In the genomic region with DNA sequence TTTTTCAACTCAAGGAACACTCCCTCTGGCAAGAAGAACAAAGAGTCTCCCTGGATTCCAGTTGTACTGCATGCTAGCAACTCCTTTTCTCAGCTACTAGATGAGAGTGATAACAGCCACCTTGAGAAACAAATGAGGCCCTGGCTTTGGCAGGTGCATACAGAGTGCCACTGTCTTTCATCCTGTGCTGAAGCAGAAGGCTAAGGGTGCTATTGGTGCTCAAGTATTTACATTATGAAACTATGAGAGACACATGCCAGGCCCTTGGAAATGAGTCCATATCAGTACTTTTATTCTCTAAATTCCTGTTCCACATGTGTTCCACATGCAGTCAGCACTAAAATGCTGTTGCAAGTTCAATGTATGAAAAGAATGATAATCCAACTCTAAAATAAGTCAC, we compare ENCODE assay signal across 23 mouse cellular contexts.
DNase-seq lines count a peak whose midpoint lies in the region; ATAC-seq and TF ChIP-seq lines count a peak whose summit lies in the region.
"Had no signal": no experiment of that assay in that cellular context is flagged by ENCODE, and none has a peak within 500 bp of the region (broad histone marks: within the 10 kb centered on the region; RNA-seq: fewer than 3 reads in every experiment).

No protein-coding gene starts in this region.

- H3K9ac ChIP-seq in liver, embryonic 11.5 days (ENCODE audit: low read depth, low read length), result no peak overlapping the region
- H3K9ac ChIP-seq in lung, embryonic 14.5 days, result no peak overlapping the region
- H3K9ac ChIP-seq in lung, postnatal 0 days (replicated peaks; ENCODE audit: low read depth), result no peak overlapping the region
- H3K9ac ChIP-seq in stomach, postnatal 0 days (ENCODE audit: low read length), result no peak overlapping the region
- H3K9ac ChIP-seq: embryonic facial prominence, embryonic 12.5 days; embryonic facial prominence, embryonic 15.5 days; forebrain, postnatal 0 days; hindbrain, embryonic 13.5 days had no signal

- no peaks in the 10 kb centered on the region for H3K27me3 ChIP-seq in liver, embryonic 11.5 days (replicated peaks; ENCODE audit: control insufficient read depth, insufficient read depth, low read length)
- no peaks in the 10 kb centered on the region for H3K27me3 ChIP-seq in lung, embryonic 14.5 days (ENCODE audit: insufficient read depth, low read length)
- H3K27me3 ChIP-seq in lung, postnatal 0 days (replicated peaks; ENCODE audit: insufficient read depth, low read length), result no peaks in the 10 kb centered on the region
- H3K27me3 ChIP-seq in stomach, postnatal 0 days (ENCODE audit: control insufficient read depth, insufficient read depth, low read length), result no peaks in the 10 kb centered on the region
- H3K27me3 ChIP-seq: embryonic facial prominence, embryonic 12.5 days; embryonic facial prominence, embryonic 15.5 days; hindbrain, embryonic 13.5 days; Patski had no signal

- H3K9me3 ChIP-seq in liver, embryonic 11.5 days (ENCODE audit: control insufficient read depth, low read length), result no peaks in the 10 kb centered on the region
- H3K9me3 ChIP-seq in lung, embryonic 14.5 days (ENCODE audit: low read depth, low read length), result no peaks in the 10 kb centered on the region
- no peaks in the 10 kb centered on the region for H3K9me3 ChIP-seq in lung, postnatal 0 days (ENCODE audit: low read length)
- no peaks in the 10 kb centered on the region for H3K9me3 ChIP-seq in stomach, postnatal 0 days (ENCODE audit: control insufficient read depth, low read length)
- H3K9me3 ChIP-seq: embryonic facial prominence, embryonic 12.5 days; embryonic facial prominence, embryonic 15.5 days; hindbrain, embryonic 10.5 days; hindbrain, embryonic 13.5 days had no signal

- TF ChIP-seq EP300 in lung, postnatal 0 days (IDR thresholded peaks at IDR 0.05), result peak; percentile 78
- no peak for TF ChIP-seq EP300 in stomach, postnatal 0 days (optimal IDR thresholded peaks at IDR 0.05)

- ATAC-seq in liver, embryonic 11.5 days (replicated peaks; ENCODE audit: low FRiP score), result no peak
- peak; percentile 58; the same call in 1 of the 2 replicates for ATAC-seq in lung, embryonic 14.5 days (ENCODE audit: insufficient read depth)
- peak; percentile 81 for ATAC-seq in lung, postnatal 0 days
- ATAC-seq in stomach, postnatal 0 days (ENCODE audit: low FRiP score, low TSS enrichment), result 0 out of 2 replicates have a peak, but pooled peaks have one; percentile 42
- ATAC-seq: forebrain, embryonic 14.5 days; forebrain, postnatal 0 days; hindbrain, embryonic 16.5 days; Patski had no signal

- no peak for DNase-seq in liver, embryonic 11.5 days (ENCODE audit: low spot score)
- no peak for DNase-seq in liver
- DNase-seq in lung, embryonic 14.5 days, result peak; percentile 45
- DNase-seq in lung, postnatal 25 days (ENCODE audit: low spot score), result no peak
- DNase-seq in lung, postnatal 0 days (ENCODE audit: low spot score), result peak; percentile 62
- no peak for DNase-seq in lung, postnatal 4 days
- no peak for DNase-seq in stomach, postnatal 0 days (ENCODE audit: low spot score)
- DNase-seq in left cerebral cortex, adult 8-10 months (ENCODE audit: low spot score in 2 of 2), result no peak
- DNase-seq: adrenal gland, postnatal 10 days; cerebellum, adult 11 months; cerebellum, adult 2 months; cerebellum, adult 9-11 months; cerebellum, postnatal 25 days; forebrain, postnatal 0 days; gastrocnemius, postnatal 36 days had no signal

- H3K4me3 ChIP-seq in liver, embryonic 11.5 days (ENCODE audit: low read depth, low read length), result no peak overlapping the region
- no peak overlapping the region for H3K4me3 ChIP-seq in lung, embryonic 14.5 days (ENCODE audit: low read depth, low read length)
- H3K4me3 ChIP-seq in lung, postnatal 0 days (ENCODE audit: low read depth, low read length), result no peak overlapping the region
- no peak overlapping the region for H3K4me3 ChIP-seq in stomach, postnatal 0 days (ENCODE audit: low read depth, low read length)
- H3K4me3 ChIP-seq: embryonic facial prominence, embryonic 12.5 days; embryonic facial prominence, embryonic 15.5 days; hindbrain, embryonic 10.5 days; hindbrain, embryonic 13.5 days had no signal

- H3K4me1 ChIP-seq in liver, embryonic 11.5 days (replicated peaks; ENCODE audit: control insufficient read depth, insufficient read depth, low read length), result peaks cover 35% of the 10 kb centered on the region
- no peaks in the 10 kb centered on the region for H3K4me1 ChIP-seq in lung, embryonic 14.5 days (ENCODE audit: insufficient read depth)
- peaks cover 12% of the 10 kb centered on the region; the same call in 1 of the 2 replicates for H3K4me1 ChIP-seq in lung, postnatal 0 days (ENCODE audit: insufficient read depth, low read depth, low read length)
- no peaks in the 10 kb centered on the region for H3K4me1 ChIP-seq in stomach, postnatal 0 days (replicated peaks; ENCODE audit: control insufficient read depth, insufficient read depth)

- TF ChIP-seq CTCF in lung, embryonic 14.5 days (IDR thresholded peaks at IDR 0.05; ENCODE audit: low read depth), result no peak
- TF ChIP-seq CTCF in lung, postnatal 0 days (IDR thresholded peaks at IDR 0.05), result no peak
- no peak for TF ChIP-seq CTCF in stomach, postnatal 0 days (IDR thresholded peaks at IDR 0.05; ENCODE audit: low read depth)

- 0 out of 2 replicates have a peak, but pooled peaks cover 2% of the 10 kb centered on the region for H3K36me3 ChIP-seq in liver, embryonic 11.5 days (ENCODE audit: control insufficient read depth, insufficient read depth, low read length)
- H3K36me3 ChIP-seq in lung, embryonic 14.5 days (ENCODE audit: insufficient read depth), result no peaks in the 10 kb centered on the region
- no peaks in the 10 kb centered on the region for H3K36me3 ChIP-seq in lung, postnatal 0 days (ENCODE audit: insufficient read depth, low read length)
- H3K36me3 ChIP-seq in stomach, postnatal 0 days (ENCODE audit: control insufficient read depth, insufficient read depth, low read length), result no peaks in the 10 kb centered on the region; the same call in 1 of the 2 replicates
- H3K36me3 ChIP-seq: embryonic facial prominence, embryonic 12.5 days; embryonic facial prominence, embryonic 15.5 days; hindbrain, embryonic 13.5 days had no signal

- H3K27ac ChIP-seq in liver, embryonic 11.5 days (ENCODE audit: low read depth, low read length), result 0 out of 2 replicates have a peak overlapping the region, but pooled peaks have one; percentile 9
- no peak overlapping the region for H3K27ac ChIP-seq in lung, embryonic 14.5 days (ENCODE audit: low read depth)
- no peak overlapping the region; the same call in 1 of the 2 replicates for H3K27ac ChIP-seq in lung, postnatal 0 days (ENCODE audit: low read length)
- H3K27ac ChIP-seq in stomach, postnatal 0 days (replicated peaks), result no peak overlapping the region
- H3K27ac ChIP-seq: embryonic facial prominence, embryonic 12.5 days; hindbrain, embryonic 10.5 days; hindbrain, embryonic 13.5 days had no signal

- no peak overlapping the region for H3K4me2 ChIP-seq in liver, embryonic 11.5 days
- no peak overlapping the region for H3K4me2 ChIP-seq in lung, embryonic 14.5 days
- no peak overlapping the region for H3K4me2 ChIP-seq in lung, postnatal 0 days (replicated peaks; ENCODE audit: low read depth, low read length)
- no peak overlapping the region for H3K4me2 ChIP-seq in stomach, postnatal 0 days (replicated peaks; ENCODE audit: low read depth)
- H3K4me2 ChIP-seq: embryonic facial prominence, embryonic 12.5 days; embryonic facial prominence, embryonic 15.5 days; heart, embryonic 11.5 days; hindbrain, embryonic 13.5 days had no signal

Comparison
In these comparisons a context has a peak if more than half of its experiments do, and no peak if none do; other contexts are left out.
1. DNase-seq: peak in lung, embryonic 14.5 days (single experiment) and lung, postnatal 0 days (single experiment); none in liver, embryonic 11.5 days (single experiment), liver (single experiment), lung, postnatal 25 days (single experiment), lung, postnatal 4 days (0 of 2), stomach, postnatal 0 days (single experiment) and left cerebral cortex, adult 8-10 months (0 of 2).